Mouse (Mus musculus): Measurements from ENCODE around the gene Ttc21a. TPM values are rescaled to one million over a fixed set of nuclear protein-coding genes. Genes with fewer than 3 reads are reported as not detected.

Gene Ttc21a
- polyA plus RNA-seq, 1 experiment from 2014 or later: 0.20 TPM

DNA sequence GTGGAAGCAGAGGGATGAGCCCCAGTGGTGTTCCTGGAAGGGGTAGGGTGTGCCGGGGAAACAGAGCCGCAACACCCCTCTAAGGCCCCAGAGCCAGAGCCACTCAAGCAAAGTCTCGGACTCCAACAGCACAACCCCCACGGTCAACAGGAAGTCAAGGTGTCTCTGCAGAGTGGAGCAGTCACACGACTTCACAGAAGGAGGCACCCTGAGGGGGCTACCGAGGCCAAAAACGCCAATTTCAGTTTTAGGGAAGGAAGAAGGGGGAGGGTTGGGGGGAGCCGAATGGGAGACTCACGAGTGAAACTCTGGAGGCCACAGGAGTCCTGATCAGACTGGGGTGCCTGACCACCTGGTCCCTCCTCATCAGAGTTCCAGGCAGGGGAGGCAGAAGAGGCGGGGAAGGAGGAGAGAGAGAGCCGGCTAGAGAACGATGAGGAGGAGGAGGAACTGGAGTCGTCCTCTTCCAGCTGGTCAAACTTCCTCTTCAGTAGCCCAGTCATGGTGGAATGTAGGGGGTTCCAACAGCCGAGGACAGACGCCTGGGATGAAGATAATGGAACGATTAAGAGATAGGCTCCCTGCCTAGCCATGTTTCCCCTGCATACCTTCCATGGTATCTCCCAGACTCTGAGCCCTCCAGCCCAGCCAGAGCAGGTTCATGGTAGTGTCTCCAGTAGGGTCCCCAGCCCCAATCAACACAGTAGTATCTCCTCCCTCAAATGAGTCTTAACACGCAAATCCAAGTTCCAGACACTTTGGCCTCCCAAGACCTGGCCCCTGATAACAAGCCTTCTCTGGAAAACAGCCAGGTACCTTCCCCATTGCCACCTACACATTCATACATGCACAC, 39.5 kb downstream of the Ttc21a start:
- peaks cover 3% of the 10 kb centered on the region; the same call in 1 of the 2 replicates for H3K36me3 ChIP-seq (ENCODE audit: control insufficient read depth, insufficient read depth, low read length)
- WGBS: 67% methylated on average over 17 of the region's 17 CpGs
- peaks cover 16% of the 10 kb centered on the region for H3K4me1 ChIP-seq (ENCODE audit: control insufficient read depth, insufficient read depth, low read length)
- H3K4me3 ChIP-seq (ENCODE audit: low read depth, low read length): no peak overlapping the region
- no peak overlapping the region for H3K4me2 ChIP-seq
- no peaks in the 10 kb centered on the region for H3K9me3 ChIP-seq (ENCODE audit: control insufficient read depth, low read length)
- H3K27me3 ChIP-seq (ENCODE audit: control insufficient read depth, insufficient read depth, low read length): no peaks in the 10 kb centered on the region
- ATAC-seq (ENCODE audit: low FRiP score) (no peak), DNase-seq (ENCODE audit: low spot score, missing footprints) (no peak)
- H3K27ac ChIP-seq (ENCODE audit: low read depth, low read length): no peak overlapping the region
- no peak overlapping the region for H3K9ac ChIP-seq (ENCODE audit: low read length)

DNA sequence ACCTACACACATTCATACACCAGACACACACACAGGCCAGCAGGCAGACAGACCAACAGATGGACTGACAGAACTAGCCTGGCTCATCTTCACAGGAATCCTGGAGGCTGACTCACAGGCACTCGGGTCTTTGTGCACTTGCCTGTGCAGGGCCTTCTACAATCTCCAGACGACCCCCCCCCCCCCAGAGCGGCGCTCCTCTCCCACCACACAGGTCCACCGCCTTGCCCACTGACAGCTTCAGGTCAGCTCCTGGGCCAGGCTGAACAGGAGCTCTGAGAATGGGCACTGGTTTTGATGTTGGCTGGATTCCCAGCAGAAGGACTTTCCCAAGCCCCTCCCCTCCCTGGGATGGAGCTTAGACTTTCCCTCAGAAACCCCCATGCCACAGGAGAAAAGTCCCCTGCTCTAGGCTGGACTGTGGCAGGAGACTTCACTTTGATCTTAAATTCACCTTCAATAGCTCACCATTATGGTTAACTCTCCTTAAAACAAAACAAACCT, 40.2 kb downstream of the Ttc21a start:
- DNase-seq (ENCODE audit: low spot score, missing footprints) (no peak), ATAC-seq (ENCODE audit: low FRiP score) (no peak)
- peaks cover 23% of the 10 kb centered on the region for H3K4me1 ChIP-seq (ENCODE audit: control insufficient read depth, insufficient read depth, low read length)

DNA sequence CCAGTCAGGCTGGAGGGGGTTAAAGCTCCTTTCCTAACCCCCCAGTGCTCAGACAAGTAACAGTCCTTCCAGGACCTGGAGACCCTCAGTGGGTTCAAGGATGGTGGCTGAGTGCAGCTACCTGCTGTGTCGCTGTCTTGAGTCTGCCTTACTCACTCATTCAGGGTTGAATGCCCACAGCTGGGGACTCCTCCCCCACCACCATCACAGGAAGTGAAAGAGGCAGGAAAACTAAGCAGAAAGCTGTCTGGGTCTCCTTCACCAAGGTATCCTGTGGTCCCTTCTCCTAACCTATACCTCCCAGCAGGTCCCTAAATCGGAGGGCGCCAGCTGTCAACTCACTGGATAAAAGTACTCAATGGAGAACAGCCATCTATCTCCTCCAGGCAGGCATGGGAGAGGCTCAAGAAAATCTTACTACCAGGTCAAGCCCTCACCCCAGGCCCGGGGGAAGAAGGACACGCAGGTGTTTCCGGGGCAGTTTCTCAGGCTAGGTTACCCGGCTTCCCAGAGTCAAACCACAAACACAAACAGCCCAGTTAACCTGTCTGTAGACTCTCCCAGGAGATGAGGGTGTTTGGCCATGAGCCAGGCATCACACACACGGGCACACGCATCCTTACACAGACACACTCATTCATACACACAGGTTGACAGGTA, 40.9 kb downstream of the Ttc21a start:
- peaks cover 30% of the 10 kb centered on the region for H3K4me1 ChIP-seq (ENCODE audit: control insufficient read depth, insufficient read depth, low read length)
- H3K4me3 ChIP-seq (ENCODE audit: low read depth, low read length): no peak overlapping the region
- DNase-seq (ENCODE audit: low spot score, missing footprints) (no peak), ATAC-seq (ENCODE audit: low FRiP score) (no peak)
- no peak overlapping the region for H3K27ac ChIP-seq (ENCODE audit: low read depth, low read length)
- WGBS: 55% methylated on average over 9 of the region's 9 CpGs
- H3K27me3 ChIP-seq (ENCODE audit: control insufficient read depth, insufficient read depth, low read length): peaks cover 10% of the 10 kb centered on the region; the same call in 1 of the 2 replicates
- no peak overlapping the region for H3K4me2 ChIP-seq
- no peak overlapping the region for H3K9ac ChIP-seq (ENCODE audit: low read length)
- peaks cover 3% of the 10 kb centered on the region; the same call in 1 of the 2 replicates for H3K36me3 ChIP-seq (ENCODE audit: control insufficient read depth, insufficient read depth, low read length)
- H3K9me3 ChIP-seq (ENCODE audit: control insufficient read depth, low read length): no peaks in the 10 kb centered on the region

More for the DNA sequence above, 40.2 kb downstream of the Ttc21a start:
- Histone ChIP-seq H3K27ac (ENCODE audit: low read depth, low read length) (no peak overlapping the region), H3K27me3 (ENCODE audit: control insufficient read depth, insufficient read depth, low read length) (peaks cover 3% of the 10 kb centered on the region; the same call in 1 of the 2 replicates), H3K36me3 (ENCODE audit: control insufficient read depth, insufficient read depth, low read length) (peaks cover 3% of the 10 kb centered on the region; the same call in 1 of the 2 replicates), H3K4me2 (no peak overlapping the region), H3K9ac (ENCODE audit: low read length) (no peak overlapping the region), H3K9me3 (ENCODE audit: control insufficient read depth, low read length) (no peaks in the 10 kb centered on the region), H3K4me3 (ENCODE audit: low read depth, low read length) (no peak overlapping the region)
- WGBS: 57% methylated on average over 5 of the region's 5 CpGs

DNA sequence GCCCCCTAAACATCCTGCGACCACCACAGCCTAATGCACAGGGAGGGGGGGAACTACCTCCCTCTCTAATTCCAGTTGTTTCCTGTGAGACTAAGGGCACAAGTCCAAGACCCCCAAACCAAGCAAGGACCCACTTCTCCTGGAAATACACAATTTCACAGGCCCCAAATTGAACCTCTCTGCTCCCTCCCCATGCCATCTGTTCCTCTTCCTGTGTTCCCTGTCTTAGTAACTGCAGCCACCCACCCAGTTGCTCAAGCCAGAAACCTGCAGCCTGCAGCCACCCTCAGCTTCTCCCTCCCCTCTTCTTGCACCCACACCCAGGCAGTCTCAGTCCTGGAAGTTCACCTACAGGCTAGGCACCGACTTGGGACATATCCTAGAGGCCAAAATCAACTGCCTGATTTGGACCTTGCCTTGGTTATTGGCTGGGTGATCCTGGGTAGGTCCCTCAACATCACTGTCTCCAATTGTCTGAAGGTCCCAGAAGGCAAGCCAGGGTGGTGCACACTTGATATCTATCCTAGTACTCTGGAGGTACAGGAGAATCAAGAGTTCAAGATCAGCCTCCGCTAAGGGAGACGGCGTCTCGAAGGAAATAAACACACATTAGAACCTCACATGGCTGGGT, 41.5 kb downstream of the Ttc21a start:
- Histone ChIP-seq H3K27ac (ENCODE audit: low read depth, low read length) (no peak overlapping the region), H3K36me3 (ENCODE audit: control insufficient read depth, insufficient read depth, low read length) (peaks cover 3% of the 10 kb centered on the region; the same call in 1 of the 2 replicates), H3K27me3 (ENCODE audit: control insufficient read depth, insufficient read depth, low read length) (peaks cover 10% of the 10 kb centered on the region; the same call in 1 of the 2 replicates), H3K4me1 (ENCODE audit: control insufficient read depth, insufficient read depth, low read length) (peaks cover 30% of the 10 kb centered on the region), H3K4me2 (no peak overlapping the region), H3K9me3 (ENCODE audit: control insufficient read depth, low read length) (no peaks in the 10 kb centered on the region), H3K9ac (ENCODE audit: low read length) (no peak overlapping the region), H3K4me3 (ENCODE audit: low read depth, low read length) (no peak overlapping the region)
- DNase-seq (ENCODE audit: low spot score, missing footprints): no peak
- 88% methylated on average over 6 of the region's 6 CpGs for WGBS
- ATAC-seq (ENCODE audit: low FRiP score): no peak

DNA sequence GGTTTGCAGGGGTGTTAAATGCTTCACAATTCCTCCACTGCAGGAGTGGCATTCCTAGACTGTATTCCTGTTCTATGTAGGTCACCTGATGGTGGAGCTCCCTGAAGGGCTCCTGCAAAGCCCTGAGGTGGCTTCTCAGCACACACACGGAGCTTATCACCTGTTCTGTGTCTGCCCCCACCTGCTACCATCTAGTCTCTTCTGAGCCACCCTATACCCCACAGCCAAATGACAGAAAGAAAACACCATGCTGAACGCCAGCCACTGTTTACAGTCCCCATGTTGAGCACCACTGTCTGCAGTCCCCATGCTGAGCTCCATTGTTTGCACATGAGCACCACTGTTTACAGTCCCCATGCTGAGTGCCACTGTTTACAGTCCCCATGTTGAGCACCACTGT, 42.3 kb downstream of the Ttc21a start:
- no peaks in the 10 kb centered on the region for H3K36me3 ChIP-seq (ENCODE audit: control insufficient read depth, insufficient read depth, low read length)
- no peak for DNase-seq (ENCODE audit: low spot score, missing footprints)
- H3K4me1 ChIP-seq (ENCODE audit: control insufficient read depth, insufficient read depth, low read length): peaks cover 33% of the 10 kb centered on the region
- WGBS: 45% methylated on average over 2 of the region's 2 CpGs
- H3K27ac ChIP-seq (ENCODE audit: low read depth, low read length): no peak overlapping the region
- peaks cover 10% of the 10 kb centered on the region; the same call in 1 of the 2 replicates for H3K27me3 ChIP-seq (ENCODE audit: control insufficient read depth, insufficient read depth, low read length)
- H3K9ac ChIP-seq (ENCODE audit: low read length): no peak overlapping the region
- no peaks in the 10 kb centered on the region for H3K9me3 ChIP-seq (ENCODE audit: control insufficient read depth, low read length)
- ATAC-seq (ENCODE audit: low FRiP score): no peak
- no peak overlapping the region for H3K4me3 ChIP-seq (ENCODE audit: low read depth, low read length)
- no peak overlapping the region for H3K4me2 ChIP-seq

DNA sequence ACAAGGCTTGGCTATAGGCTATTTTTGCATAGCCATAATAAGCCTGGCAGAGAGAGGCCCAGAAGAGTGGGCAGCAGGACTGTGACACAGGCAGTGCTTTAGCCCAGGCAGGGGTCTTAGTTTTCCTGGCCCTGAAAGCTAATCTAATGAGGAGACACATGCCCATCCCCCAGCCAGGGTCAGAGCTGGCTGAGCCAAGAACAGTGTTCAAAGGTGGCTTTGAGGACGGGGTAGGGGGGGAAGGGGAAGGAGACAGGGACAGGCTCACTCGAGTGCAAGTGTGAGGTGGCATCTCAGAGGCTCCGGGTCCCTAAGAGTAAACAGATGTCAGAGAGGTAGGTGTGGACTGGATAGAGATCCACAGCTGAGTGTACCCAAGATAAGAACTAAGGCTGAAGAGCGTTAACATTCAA, 43.4 kb downstream of the Ttc21a start:
- Histone ChIP-seq H3K36me3 (ENCODE audit: control insufficient read depth, insufficient read depth, low read length) (no peaks in the 10 kb centered on the region), H3K4me1 (ENCODE audit: control insufficient read depth, insufficient read depth, low read length) (peaks cover 33% of the 10 kb centered on the region), H3K27me3 (ENCODE audit: control insufficient read depth, insufficient read depth, low read length) (peaks cover 10% of the 10 kb centered on the region; the same call in 1 of the 2 replicates), H3K4me3 (ENCODE audit: low read depth, low read length) (no peak overlapping the region), H3K4me2 (peak overlapping the region; percentile 43), H3K9ac (ENCODE audit: low read length) (peak overlapping the region; percentile 27; the same call in 1 of the 2 replicates), H3K9me3 (ENCODE audit: control insufficient read depth, low read length) (no peaks in the 10 kb centered on the region), H3K27ac (ENCODE audit: low read depth, low read length) (peak overlapping the region; percentile 12; the same call in 1 of the 2 replicates)
- DNase-seq (ENCODE audit: low spot score, missing footprints) (no peak), ATAC-seq (ENCODE audit: low FRiP score) (no peak)
- WGBS: 4% methylated on average over 4 of the region's 4 CpGs

DNA sequence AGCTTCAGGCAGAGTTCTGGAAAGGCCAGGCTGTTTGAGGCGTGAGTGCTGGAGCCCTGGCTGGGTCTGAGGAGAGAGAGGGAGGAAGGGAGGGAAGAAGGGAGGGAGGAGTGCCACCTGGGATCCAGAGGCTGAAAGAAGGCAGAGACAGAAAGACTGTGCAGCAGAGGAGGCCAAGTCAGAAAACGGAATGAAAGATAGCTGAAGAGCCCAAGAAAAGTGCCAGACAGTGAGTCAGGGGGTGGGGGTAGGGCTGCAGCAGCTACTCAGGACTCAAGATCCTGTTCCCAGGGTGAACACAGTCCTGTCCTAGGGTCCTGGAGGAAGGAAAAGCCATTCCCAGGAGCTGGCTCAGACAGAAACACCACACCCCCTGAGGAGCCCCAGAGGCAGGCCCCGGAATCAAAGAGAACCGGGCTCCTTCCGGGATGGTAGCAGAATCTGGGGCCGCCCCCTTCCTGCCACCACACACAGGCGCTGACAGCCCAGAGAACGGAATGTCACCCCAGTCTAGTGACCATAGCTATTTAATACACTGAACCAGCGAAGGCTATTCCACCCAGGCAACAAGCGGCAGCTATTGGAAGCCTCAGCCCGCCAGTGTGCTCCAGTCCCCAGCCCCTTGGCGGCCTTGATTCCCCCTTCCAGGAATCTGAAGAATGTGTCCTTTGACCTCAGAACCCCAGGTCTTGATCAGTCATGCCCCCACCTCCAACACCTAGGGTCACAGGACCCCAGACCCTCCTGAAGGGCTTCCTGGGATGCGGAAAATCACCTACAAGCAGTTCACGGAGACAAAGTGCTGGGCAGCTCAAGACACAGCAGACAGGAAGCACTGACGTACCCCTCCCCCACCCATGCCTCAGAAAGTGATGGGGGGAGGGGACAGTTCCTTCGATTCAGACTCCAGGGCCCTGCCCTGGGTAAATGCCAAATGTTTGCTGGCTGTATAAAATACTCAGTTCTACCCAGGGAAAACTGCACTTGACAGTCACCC, 44.1 kb downstream of the Ttc21a start:
- H3K9me3 ChIP-seq (ENCODE audit: control insufficient read depth, low read length): no peaks in the 10 kb centered on the region
- H3K4me1 ChIP-seq (ENCODE audit: control insufficient read depth, insufficient read depth, low read length): peaks cover 33% of the 10 kb centered on the region
- under 1% methylated on average over 16 of the region's 16 CpGs for WGBS
- peak overlapping the region; percentile 43 for H3K4me2 ChIP-seq
- no peaks in the 10 kb centered on the region for H3K36me3 ChIP-seq (ENCODE audit: control insufficient read depth, insufficient read depth, low read length)
- H3K27ac ChIP-seq (ENCODE audit: low read depth, low read length): peak overlapping the region; percentile 12; the same call in 1 of the 2 replicates
- DNase-seq (ENCODE audit: low spot score, missing footprints): peak; percentile 94
- H3K27me3 ChIP-seq (ENCODE audit: control insufficient read depth, insufficient read depth, low read length): peaks cover 10% of the 10 kb centered on the region; the same call in 1 of the 2 replicates
- peak overlapping the region; percentile 6; the same call in 1 of the 2 replicates for H3K4me3 ChIP-seq (ENCODE audit: low read depth, low read length)
- ATAC-seq (ENCODE audit: low FRiP score): peak; percentile 34
- peak overlapping the region; percentile 27; the same call in 1 of the 2 replicates for H3K9ac ChIP-seq (ENCODE audit: low read length)
